Mouse (Mus musculus) embryonic fibroblast, embryonic 13.5 days (primary cell): ENCODE results near the gene Timm13.

Source experiments
- CTCF ChIP-seq: IDR thresholded peaks from 2 replicates; pipeline ENCODE4 v1.5.1; 2011; ENCODE audit warnings: mild to moderate bottlenecking, control low read depth, low read length, moderate library complexity, borderline replicate concordance; ENCODE audit not compliant: insufficient read depth
- POLR2A ChIP-seq: IDR thresholded peaks from 2 replicates; pipeline ENCODE4 v1.6.1; 2011; ENCODE audit warnings: low read depth, mild to moderate bottlenecking, control low read depth, low read length, moderate library complexity

- no peak for TF ChIP-seq CTCF
- no peak for TF ChIP-seq POLR2A
These were observed 36.9 kb upstream of the Timm13 start for GRCm38 (mm10) chr10:80937646-80938045.
